ENCODE assay signal across 15 mouse cellular contexts in genomic region chr9:91404905-91405752, GRCm38 (mm10). TPM values are rescaled to one million over a fixed set of nuclear protein-coding genes. Genes with fewer than 3 reads are reported as not detected.
DNase-seq lines count a peak whose midpoint lies in the region; ATAC-seq and TF ChIP-seq lines count a peak whose summit lies in the region.
"Had no signal": no experiment of that assay in that cellular context is flagged by ENCODE, and none has a peak within 500 bp of the region (broad histone marks: within the 10 kb centered on the region; RNA-seq: fewer than 3 reads in every experiment).

No protein-coding gene starts in this region.

- H3K27me3 ChIP-seq in forebrain, postnatal 0 days (ENCODE audit: insufficient read depth, low read length): peaks cover 87% of the 10 kb centered on the region
- H3K27me3 ChIP-seq in midbrain, embryonic 13.5 days: peaks cover 91% of the 10 kb centered on the region
- H3K27me3 ChIP-seq in heart, embryonic 12.5 days (replicated peaks): peaks cover 81% of the 10 kb centered on the region

- 0 out of 2 replicates have a peak overlapping the region, but pooled peaks have one; percentile 14 for H3K9ac ChIP-seq in forebrain, postnatal 0 days
- H3K9ac ChIP-seq in midbrain, embryonic 13.5 days (replicated peaks): peak overlapping the region; percentile 59
- no peak overlapping the region for H3K9ac ChIP-seq in heart, embryonic 12.5 days
- H3K9ac ChIP-seq: embryonic facial prominence, embryonic 13.5 days; liver, embryonic 12.5 days had no signal

- no peaks in the 10 kb centered on the region for H3K36me3 ChIP-seq in forebrain, postnatal 0 days (ENCODE audit: insufficient read depth)
- no peaks in the 10 kb centered on the region for H3K36me3 ChIP-seq in midbrain, embryonic 13.5 days
- no peaks in the 10 kb centered on the region for H3K36me3 ChIP-seq in heart, embryonic 12.5 days
- H3K36me3 ChIP-seq: embryonic facial prominence, embryonic 13.5 days; liver, embryonic 12.5 days had no signal

- peak overlapping the region; percentile 17 for H3K4me3 ChIP-seq in forebrain, postnatal 0 days (ENCODE audit: low read depth, low read length)
- H3K4me3 ChIP-seq in midbrain, embryonic 13.5 days (replicated peaks): peak overlapping the region; percentile 35
- H3K4me3 ChIP-seq in heart, embryonic 12.5 days: no peak overlapping the region
- H3K4me3 ChIP-seq: embryonic facial prominence, embryonic 13.5 days; liver, embryonic 12.5 days had no signal

- peak; percentile 25; the same call in 1 of the 2 replicates for ATAC-seq in forebrain, postnatal 0 days
- ATAC-seq in midbrain, embryonic 13.5 days: peak; percentile 34; the same call in 1 of the 2 replicates
- no peak for ATAC-seq in heart, embryonic 12.5 days (ENCODE audit: insufficient number of reproducible peaks, low FRiP score)
- ATAC-seq: liver, embryonic 12.5 days had no signal

- no peaks in the 10 kb centered on the region for H3K9me3 ChIP-seq in forebrain, postnatal 0 days (ENCODE audit: low read length)
- H3K9me3 ChIP-seq in midbrain, embryonic 13.5 days: no peaks in the 10 kb centered on the region
- no peaks in the 10 kb centered on the region for H3K9me3 ChIP-seq in heart, embryonic 12.5 days (replicated peaks)
- H3K9me3 ChIP-seq: embryonic facial prominence, embryonic 13.5 days; liver, embryonic 12.5 days had no signal

- H3K4me2 ChIP-seq in forebrain, postnatal 0 days (ENCODE audit: low read depth): peak overlapping the region; percentile 34
- H3K4me2 ChIP-seq in midbrain, embryonic 13.5 days (replicated peaks): peak overlapping the region; percentile 39
- no peak overlapping the region for H3K4me2 ChIP-seq in heart, embryonic 12.5 days
- H3K4me2 ChIP-seq: embryonic facial prominence, embryonic 13.5 days; liver, embryonic 12.5 days had no signal

- peak overlapping the region; percentile 35; the same call in 1 of the 2 replicates for H3K27ac ChIP-seq in forebrain, postnatal 0 days (ENCODE audit: low read depth, low read length)
- peak overlapping the region; percentile 79 for H3K27ac ChIP-seq in midbrain, embryonic 13.5 days
- no peak overlapping the region for H3K27ac ChIP-seq in heart, embryonic 12.5 days (ENCODE audit: poor library complexity, severe bottlenecking)
- H3K27ac ChIP-seq: embryonic facial prominence, embryonic 13.5 days; liver, embryonic 12.5 days; macrophage had no signal

- WGBS in forebrain, postnatal 0 days: under 1% methylated on average over 27 of the region's 27 CpGs
- WGBS in midbrain, embryonic 13.5 days: under 1% methylated on average over 27 of the region's 27 CpGs
- WGBS in heart, embryonic 12.5 days: under 1% methylated on average over 27 of the region's 27 CpGs

- H3K4me1 ChIP-seq in forebrain, postnatal 0 days (ENCODE audit: insufficient read depth): no peaks in the 10 kb centered on the region
- H3K4me1 ChIP-seq in midbrain, embryonic 13.5 days (replicated peaks): 0 out of 2 replicates have a peak, but pooled peaks cover 6% of the 10 kb centered on the region
- no peaks in the 10 kb centered on the region for H3K4me1 ChIP-seq in heart, embryonic 12.5 days (replicated peaks)
- H3K4me1 ChIP-seq: embryonic facial prominence, embryonic 13.5 days; liver, embryonic 12.5 days had no signal

- no peak for TF ChIP-seq CTCF in forebrain, postnatal 0 days (IDR thresholded peaks at IDR 0.05; ENCODE audit: low read depth)

- DNase-seq in embryo, embryonic 10.5 days (ENCODE audit: low spot score): peak; percentile 72
- no peak for DNase-seq in embryo, embryonic 11 days
- peak; percentile 63 for DNase-seq in forebrain, postnatal 0 days
- DNase-seq in lung, postnatal 4 days: no peak
- DNase-seq in right cerebral cortex, postnatal 25 days: no peak
- DNase-seq in spleen, postnatal 14 days (ENCODE audit: low spot score in 2 of 2): no peak
- DNase-seq: adrenal gland, postnatal 36 days; kidney, adult 9 months; thymus, postnatal 36 days had no signal

RNA-seq across cellular contexts. Expression of gene Zic1, which starts 39.5 kb away (rescaled TPM):
- total RNA-seq in forebrain, postnatal 0 days (2014; rRNA removed): 65.4 and 127 TPM in 2 replicates
- 4.4 and 8.9 TPM in 2 replicates for polyA plus RNA-seq in forebrain, postnatal 0 days (2015; fragmentation: Nextera tagmentation; extraction: Ambion mirVana)
- polyA plus RNA-seq in midbrain, embryonic 13.5 days (2015; fragmentation: Nextera tagmentation; extraction: Ambion mirVana): 14.8 and 16.4 TPM in 2 replicates
- 0.08 TPM in 1 of 2 replicates, not detected in the other for polyA plus RNA-seq in heart, embryonic 12.5 days (2016; fragmentation: Nextera tagmentation; extraction: Ambion mirVana)
- total RNA-seq: adrenal gland, postnatal 36 days had no signal
- polyA plus RNA-seq: liver, embryonic 12.5 days; macrophage had no signal

RNA-seq across cellular contexts. Expression of gene Zic4, which starts 42.9 kb away (rescaled TPM):
- 44.3 and 99.2 TPM in 2 replicates for total RNA-seq in forebrain, postnatal 0 days (2014; rRNA removed)
- 24.7 and 48.1 TPM in 2 replicates for polyA plus RNA-seq in forebrain, postnatal 0 days (2015; fragmentation: Nextera tagmentation; extraction: Ambion mirVana)
- polyA plus RNA-seq in midbrain, embryonic 13.5 days (2015; fragmentation: Nextera tagmentation; extraction: Ambion mirVana): 53.2 and 56.6 TPM in 2 replicates
- 0.27 TPM in 1 of 2 replicates, not detected in the other for polyA plus RNA-seq in heart, embryonic 12.5 days (2016; fragmentation: Nextera tagmentation; extraction: Ambion mirVana)
- total RNA-seq: adrenal gland, postnatal 36 days had no signal
- polyA plus RNA-seq: heart, embryonic 16.5 days; liver, embryonic 12.5 days; macrophage had no signal

Comparison
In these comparisons a context has a peak if more than half of its experiments do, and no peak if none do; other contexts are left out.
1. DNase-seq: peak in embryo, embryonic 10.5 days (single experiment) and forebrain, postnatal 0 days (single experiment); none in embryo, embryonic 11 days (single experiment), lung, postnatal 4 days (0 of 2), right cerebral cortex, postnatal 25 days (single experiment) and spleen, postnatal 14 days (0 of 2).
2. RNA of gene Zic4, which starts 42.9 kb away (polyA plus RNA-seq): 53.2 to 56.6 TPM in midbrain, embryonic 13.5 days and 24.7 to 48.1 TPM in forebrain, postnatal 0 days; 0.27 TPM in heart, embryonic 12.5 days; every median in the first group is over 10 times any median in the second.